Mouse (Mus musculus) neural tube, embryonic 12.5 days (tissue): ENCODE measurements at regions not wholly inside any gene's neighbourhood (a gene's known extent, or its start where the extent isn't known, plus 50 kb on each side); places are given as distances from the start of the nearest gene placed in this dataset.
A peak's percentile ranks its signal among the peaks of the same experiment; 100 is the strongest.

Experiments used
- ATAC-seq: fragments of 200-750 bp; cut with Nextera tagmentation; 2 replicates; pipeline ENCODE4 v1.8.0; 2017; ENCODE audit warnings: low read depth, mild to moderate bottlenecking, moderate TSS enrichment, moderate library complexity; ENCODE audit not compliant: low FRiP score
- H3K27ac ChIP-seq: fragments of 300-500 bp; sonication (generic); 2 replicates; pipeline ENCODE4 v1.5.1; 2016
- H3K27me3 ChIP-seq: fragments of 300-500 bp; sonication (generic); replicated peaks from 2 replicates; pipeline ENCODE4 v1.6.1; 2016; ENCODE audit warnings: mild to moderate bottlenecking
- H3K36me3 ChIP-seq: fragments of 300-500 bp; sonication (generic); 2 replicates; pipeline ENCODE4 v1.6.1; 2016; ENCODE audit warnings: mild to moderate bottlenecking
- H3K4me1 ChIP-seq: fragments of 300-500 bp; sonication (generic); 2 replicates; pipeline ENCODE4 v1.6.1; 2016
- H3K4me2 ChIP-seq: fragments of 300-500 bp; sonication (generic); replicated peaks from 2 replicates; pipeline ENCODE4 v1.6.1; 2016; ENCODE audit warnings: mild to moderate bottlenecking
- H3K4me3 ChIP-seq: fragments of 300-500 bp; sonication (generic); 2 replicates; pipeline ENCODE4 v1.5.1; 2016
- H3K9ac ChIP-seq: fragments of 300-500 bp; sonication (generic); 2 replicates; pipeline ENCODE4 v1.6.1; 2016; ENCODE audit warnings: mild to moderate bottlenecking
- H3K9me3 ChIP-seq: fragments of 300-500 bp; sonication (generic); 2 replicates; pipeline ENCODE4 v1.6.1; 2016; ENCODE audit warnings: mild to moderate bottlenecking
- WGBS: fragments of 180-500 bp; shearing (Covaris S2); methylation state at CpG from one replicate; pipeline ENCODE4 v1.1.7; 2016; 5-methylcytosine and 5-hydroxymethylcytosine counted together

DNA sequence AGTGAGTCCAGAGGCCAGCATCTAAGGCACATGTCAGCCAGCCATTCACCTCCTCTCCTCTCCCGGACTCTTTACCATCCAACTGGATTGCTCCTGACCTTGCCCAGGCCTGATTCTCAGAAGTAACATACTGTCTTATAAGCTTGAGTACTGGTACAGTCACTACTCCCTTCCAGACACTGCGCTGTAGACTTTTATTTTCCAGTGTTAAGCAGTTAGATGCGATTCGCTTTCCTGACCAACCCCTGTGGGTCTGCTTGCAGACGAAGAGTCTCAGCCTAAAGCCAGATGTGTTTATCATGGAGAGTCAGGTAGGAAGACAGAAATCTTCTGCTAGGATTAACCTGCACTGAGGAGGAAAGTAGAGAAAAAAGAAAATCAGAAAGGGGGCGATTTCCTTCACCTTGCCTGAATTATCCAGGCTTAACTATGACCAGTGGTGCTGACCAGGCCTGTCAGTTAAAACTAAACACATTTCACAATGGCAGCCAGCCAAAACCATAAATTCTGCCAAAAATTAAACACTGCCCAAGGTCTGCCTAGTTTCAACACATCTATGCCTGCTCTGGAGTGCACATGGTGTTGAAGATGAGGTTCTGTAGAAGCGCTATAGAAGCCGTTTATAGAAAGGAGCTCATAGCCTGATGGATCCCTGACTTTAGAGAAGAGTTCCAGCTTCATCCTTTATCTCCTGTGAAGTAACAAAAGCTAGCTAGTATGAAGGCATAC lies 199.5 kb upstream of the Mctp2 start:
- no peaks in the 10 kb centered on the region for H3K36me3 ChIP-seq
- no peak overlapping the region for H3K9ac ChIP-seq
- no peak overlapping the region for H3K4me2 ChIP-seq
- H3K4me3 ChIP-seq = no peak overlapping the region
- no peak overlapping the region for H3K27ac ChIP-seq
- no peaks in the 10 kb centered on the region for H3K27me3 ChIP-seq
- ATAC-seq = no peak
- H3K9me3 ChIP-seq = no peaks in the 10 kb centered on the region
- WGBS = 84% methylated on average over 8 of the region's 8 CpGs
- H3K4me1 ChIP-seq = no peaks in the 10 kb centered on the region

DNA sequence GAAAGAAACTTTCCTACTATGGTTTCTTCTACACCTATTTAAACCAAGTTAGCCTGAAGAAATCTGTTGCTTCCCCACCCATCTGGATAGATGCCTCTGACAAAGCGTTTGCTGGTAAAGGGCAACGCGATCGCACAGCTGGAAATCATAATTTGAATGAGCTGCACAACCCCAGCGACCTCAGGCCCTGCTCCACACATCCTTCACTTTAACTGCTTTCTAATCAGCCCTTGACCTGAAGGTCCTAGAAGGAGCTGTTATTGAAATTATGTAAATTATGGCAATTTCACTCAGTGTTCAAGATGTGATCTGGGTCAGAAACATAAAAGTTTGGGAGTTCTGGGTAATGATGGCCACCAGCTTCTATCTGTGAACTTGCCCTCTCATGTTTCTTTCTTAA lies 201.5 kb upstream of the Mctp2 start:
- WGBS = 31% methylated on average over 5 of the region's 5 CpGs
- no peak for ATAC-seq
- Histone ChIP-seq H3K9me3 (no peaks in the 10 kb centered on the region), H3K9ac (no peak overlapping the region), H3K27me3 (no peaks in the 10 kb centered on the region), H3K27ac (no peak overlapping the region), H3K36me3 (no peaks in the 10 kb centered on the region), H3K4me3 (no peak overlapping the region), H3K4me2 (no peak overlapping the region), H3K4me1 (no peaks in the 10 kb centered on the region)

DNA sequence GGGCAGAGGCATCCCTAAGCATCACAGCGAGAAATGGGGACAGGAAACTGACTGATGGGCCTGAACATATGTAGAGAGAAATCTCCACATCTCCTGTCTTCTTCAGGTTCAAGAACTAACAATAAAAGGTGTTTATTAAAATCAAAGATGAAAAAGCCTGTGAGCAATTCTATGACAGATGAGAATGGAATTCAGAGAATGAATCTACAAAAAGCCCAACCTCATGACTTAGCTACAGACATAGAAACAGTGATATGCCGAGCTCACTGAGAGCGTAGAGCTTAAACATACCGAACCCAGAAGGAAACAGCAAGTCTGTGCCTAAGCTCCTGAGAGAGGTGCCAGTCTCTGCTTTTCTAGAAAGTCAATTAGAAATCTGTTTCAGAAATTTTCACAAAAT lies 203.7 kb upstream of the Mctp2 start:
- Histone ChIP-seq H3K4me2 (no peak overlapping the region), H3K9ac (no peak overlapping the region), H3K36me3 (no peaks in the 10 kb centered on the region), H3K27me3 (no peaks in the 10 kb centered on the region), H3K9me3 (no peaks in the 10 kb centered on the region), H3K4me1 (no peaks in the 10 kb centered on the region), H3K27ac (no peak overlapping the region), H3K4me3 (no peak overlapping the region)
- 96% methylated on average over 4 of the region's 4 CpGs for WGBS
- no peak for ATAC-seq

DNA sequence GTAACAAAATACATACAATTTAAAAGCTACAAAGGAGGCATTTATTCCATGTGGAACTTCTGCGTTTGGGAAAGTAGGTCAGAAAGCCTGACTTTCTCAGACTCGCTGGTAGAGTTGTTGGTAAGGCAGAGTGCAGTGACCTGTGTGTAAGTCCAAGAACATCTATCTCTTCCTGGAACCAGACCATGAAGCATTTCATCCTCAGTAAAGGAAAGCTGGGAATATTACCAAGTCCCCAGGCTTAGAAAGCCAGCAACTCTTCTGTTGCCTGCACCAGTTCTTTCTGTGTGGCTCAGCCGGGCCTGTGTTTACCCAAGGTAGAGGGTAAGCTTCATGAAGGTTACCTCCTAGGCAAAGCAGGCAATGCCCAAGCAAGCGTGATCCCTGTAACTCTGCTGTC lies 207.0 kb upstream of the Mctp2 start:
- H3K4me3 ChIP-seq = no peak overlapping the region
- no peak overlapping the region for H3K27ac ChIP-seq
- H3K36me3 ChIP-seq = no peaks in the 10 kb centered on the region
- no peaks in the 10 kb centered on the region for H3K27me3 ChIP-seq
- no peaks in the 10 kb centered on the region for H3K4me1 ChIP-seq
- 88% methylated on average over 4 of the region's 4 CpGs for WGBS
- no peak overlapping the region for H3K4me2 ChIP-seq
- no peak overlapping the region for H3K9ac ChIP-seq
- no peak for ATAC-seq
- H3K9me3 ChIP-seq = no peaks in the 10 kb centered on the region

DNA sequence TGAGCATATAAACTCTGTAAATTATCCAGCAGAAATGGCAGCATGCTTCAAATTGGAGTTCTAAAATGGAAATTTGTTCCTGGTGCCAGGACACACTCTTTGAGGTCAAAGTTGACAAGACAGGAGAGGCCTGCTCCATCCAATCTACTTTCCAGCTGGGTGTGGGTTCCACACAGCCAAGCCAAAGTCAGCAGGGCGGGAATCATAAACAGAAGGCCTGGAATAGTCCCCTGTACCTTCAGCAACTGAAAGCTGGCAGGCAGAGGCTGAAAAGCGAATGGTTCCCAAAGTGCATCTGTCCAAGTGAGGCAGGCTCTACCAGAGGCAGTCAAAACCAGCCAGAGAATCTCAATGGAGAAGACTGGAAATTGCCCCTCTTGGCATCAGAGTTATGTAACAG lies 208.4 kb upstream of the Mctp2 start:
- Histone ChIP-seq H3K36me3 (no peaks in the 10 kb centered on the region), H3K9me3 (no peaks in the 10 kb centered on the region), H3K27me3 (no peaks in the 10 kb centered on the region), H3K4me2 (no peak overlapping the region), H3K27ac (no peak overlapping the region), H3K9ac (no peak overlapping the region), H3K4me3 (no peak overlapping the region), H3K4me1 (no peaks in the 10 kb centered on the region)
- no peak for ATAC-seq
- WGBS = 78% methylated on average over 2 of the region's 2 CpGs

DNA sequence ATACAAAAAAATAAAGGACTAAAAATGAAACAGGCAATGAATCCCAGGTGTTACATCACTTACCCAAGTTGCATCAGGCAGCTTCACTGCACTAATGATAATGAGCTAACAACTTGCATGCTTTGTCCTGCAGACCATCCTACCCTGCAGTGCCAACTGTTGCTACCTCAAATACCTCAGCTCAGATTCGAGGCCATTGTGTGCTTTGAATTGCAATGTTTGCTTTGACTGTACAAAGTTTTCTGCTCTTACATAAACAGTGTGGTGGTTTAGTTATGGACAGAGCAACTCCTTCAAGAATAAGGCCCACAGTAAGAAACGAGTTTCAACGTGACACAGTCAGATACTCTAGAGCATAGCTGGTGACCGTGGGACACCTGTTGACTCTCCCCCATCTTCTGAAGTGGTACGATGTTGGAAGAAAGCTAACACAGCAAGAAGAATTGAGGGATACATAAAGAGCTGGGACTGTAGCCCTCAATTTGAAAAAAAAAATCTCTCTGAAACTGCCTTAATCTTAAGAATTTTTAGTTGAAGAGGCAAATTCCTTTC lies 212.1 kb upstream of the Mctp2 start:
- H3K36me3 ChIP-seq = no peaks in the 10 kb centered on the region

DNA sequence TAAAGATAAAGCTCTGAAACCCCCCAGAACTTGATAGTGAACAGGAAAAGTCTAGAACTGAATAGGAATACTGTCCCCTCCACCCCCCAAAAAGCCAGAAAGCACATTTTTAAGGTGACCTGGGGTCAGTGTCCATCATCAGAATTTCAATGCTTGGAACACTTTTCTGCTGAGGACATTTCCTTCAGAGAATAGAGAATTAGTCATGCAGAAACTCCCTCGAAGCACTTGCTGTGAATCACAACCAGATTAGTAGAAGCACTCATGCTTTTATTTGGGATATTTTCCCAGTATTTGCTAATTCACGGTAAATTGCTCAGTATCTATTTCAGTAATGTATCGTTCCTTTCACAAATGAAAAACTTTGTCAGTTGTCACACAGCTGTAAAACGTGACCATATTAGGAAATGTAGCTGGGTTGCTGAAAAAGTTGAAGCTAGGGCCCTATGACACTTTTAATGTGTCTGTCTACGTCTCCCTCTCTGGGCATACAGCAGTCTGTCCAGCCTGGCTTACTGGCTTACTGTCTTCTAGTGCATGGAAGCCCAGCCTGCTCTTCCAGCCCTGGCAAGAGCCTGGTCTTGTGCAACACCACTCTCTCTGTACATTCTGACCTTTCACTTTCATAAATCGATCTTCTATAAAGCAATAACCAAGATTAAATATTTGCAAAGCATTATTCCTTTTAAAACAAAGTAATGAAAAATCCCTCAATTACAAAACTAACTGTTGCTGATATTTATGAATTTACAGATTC lies 213.1 kb upstream of the Mctp2 start:
- Histone ChIP-seq H3K36me3 (no peaks in the 10 kb centered on the region), H3K9ac (no peak overlapping the region), H3K9me3 (no peaks in the 10 kb centered on the region), H3K4me2 (no peak overlapping the region), H3K4me1 (no peaks in the 10 kb centered on the region), H3K27ac (no peak overlapping the region), H3K4me3 (no peak overlapping the region), H3K27me3 (no peaks in the 10 kb centered on the region)
- no peak for ATAC-seq
- 44% methylated on average over 6 of the region's 6 CpGs for WGBS

More for the DNA sequence above, 212.1 kb upstream of the Mctp2 start:
- Histone ChIP-seq H3K9me3 (no peaks in the 10 kb centered on the region), H3K27ac (no peak overlapping the region), H3K9ac (no peak overlapping the region), H3K27me3 (no peaks in the 10 kb centered on the region), H3K4me3 (no peak overlapping the region), H3K4me1 (no peaks in the 10 kb centered on the region), H3K4me2 (no peak overlapping the region)
- WGBS = 59% methylated on average over 5 of the region's 5 CpGs
- no peak for ATAC-seq

DNA sequence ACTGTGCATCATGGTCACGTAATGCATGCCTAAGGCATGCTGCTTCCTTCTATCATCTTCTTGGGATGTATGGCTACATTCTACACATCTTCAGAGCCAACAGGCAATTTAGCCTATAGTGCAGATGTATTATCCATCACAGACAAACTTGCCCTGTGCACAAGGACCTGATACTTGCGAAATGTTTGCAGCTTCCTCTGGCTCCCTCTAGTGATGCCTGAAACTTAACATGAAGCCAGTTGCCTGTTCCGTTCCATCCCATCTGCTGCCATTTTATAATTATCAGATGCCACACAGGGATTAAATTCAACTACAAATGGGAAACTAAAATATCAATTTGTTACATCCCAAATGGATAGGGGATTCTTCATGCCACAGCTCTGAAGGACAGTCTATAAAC lies 222.5 kb upstream of the Mctp2 start:
- Histone ChIP-seq H3K4me2 (no peak overlapping the region), H3K4me3 (no peak overlapping the region), H3K9me3 (no peaks in the 10 kb centered on the region), H3K27ac (no peak overlapping the region), H3K9ac (no peak overlapping the region), H3K4me1 (no peaks in the 10 kb centered on the region), H3K36me3 (no peaks in the 10 kb centered on the region), H3K27me3 (no peaks in the 10 kb centered on the region)
- whole genome bisulfite sequencing = 85% methylated on average over 3 of the region's 3 CpGs
- no peak for ATAC-seq

DNA sequence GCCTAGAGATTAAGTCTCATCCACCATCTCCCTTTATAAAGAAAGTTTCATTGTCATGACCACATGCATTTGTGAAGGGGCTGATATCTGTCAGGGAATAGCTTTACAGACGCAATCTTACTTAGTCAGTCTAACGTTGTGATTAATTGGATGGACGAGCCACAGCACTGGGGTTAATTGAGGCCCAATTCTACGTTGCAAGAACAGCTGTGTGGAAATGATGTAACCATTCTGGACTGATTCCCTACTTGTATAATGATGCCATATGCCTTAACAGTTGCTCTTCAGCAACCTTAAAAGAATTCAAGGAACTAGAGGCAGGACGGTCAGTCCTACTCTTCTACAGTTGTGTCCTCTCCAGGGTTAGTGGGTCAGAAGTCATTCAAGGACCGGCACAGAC lies 231.9 kb upstream of the Mctp2 start:
- H3K4me1 ChIP-seq = peaks cover 21% of the 10 kb centered on the region
- no peaks in the 10 kb centered on the region for H3K27me3 ChIP-seq
- H3K9me3 ChIP-seq = no peaks in the 10 kb centered on the region
- H3K9ac ChIP-seq = no peak overlapping the region
- no peak overlapping the region for H3K4me3 ChIP-seq
- H3K27ac ChIP-seq = no peak overlapping the region
- H3K36me3 ChIP-seq = no peaks in the 10 kb centered on the region
- H3K4me2 ChIP-seq = no peak overlapping the region
- WGBS = 75% methylated on average over 6 of the region's 6 CpGs
- ATAC-seq = no peak

DNA sequence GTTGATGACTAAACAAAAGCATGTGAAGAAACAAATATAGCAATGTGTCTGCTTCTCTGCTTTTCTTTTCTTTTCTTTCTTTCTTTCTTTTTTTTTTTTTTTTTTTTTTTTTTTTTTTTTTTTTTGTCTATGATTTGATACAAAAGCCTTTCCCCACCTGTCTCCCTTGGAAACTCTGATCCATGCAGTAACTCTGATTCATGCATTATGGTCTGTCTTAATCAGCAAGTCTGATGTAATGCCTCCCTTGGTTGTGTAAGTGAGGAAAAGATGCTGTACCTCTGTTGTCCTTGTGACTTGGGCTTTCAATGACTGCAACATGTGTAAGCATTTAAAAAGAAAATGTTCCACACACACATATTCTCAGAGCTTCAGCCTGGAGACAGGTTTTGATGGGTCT lies 233.5 kb upstream of the Mctp2 start:
- Histone ChIP-seq H3K36me3 (no peaks in the 10 kb centered on the region), H3K4me2 (no peak overlapping the region), H3K9ac (no peak overlapping the region), H3K4me3 (no peak overlapping the region), H3K27ac (no peak overlapping the region), H3K27me3 (no peaks in the 10 kb centered on the region), H3K4me1 (peaks cover 29% of the 10 kb centered on the region), H3K9me3 (no peaks in the 10 kb centered on the region)
- ATAC-seq = no peak

DNA sequence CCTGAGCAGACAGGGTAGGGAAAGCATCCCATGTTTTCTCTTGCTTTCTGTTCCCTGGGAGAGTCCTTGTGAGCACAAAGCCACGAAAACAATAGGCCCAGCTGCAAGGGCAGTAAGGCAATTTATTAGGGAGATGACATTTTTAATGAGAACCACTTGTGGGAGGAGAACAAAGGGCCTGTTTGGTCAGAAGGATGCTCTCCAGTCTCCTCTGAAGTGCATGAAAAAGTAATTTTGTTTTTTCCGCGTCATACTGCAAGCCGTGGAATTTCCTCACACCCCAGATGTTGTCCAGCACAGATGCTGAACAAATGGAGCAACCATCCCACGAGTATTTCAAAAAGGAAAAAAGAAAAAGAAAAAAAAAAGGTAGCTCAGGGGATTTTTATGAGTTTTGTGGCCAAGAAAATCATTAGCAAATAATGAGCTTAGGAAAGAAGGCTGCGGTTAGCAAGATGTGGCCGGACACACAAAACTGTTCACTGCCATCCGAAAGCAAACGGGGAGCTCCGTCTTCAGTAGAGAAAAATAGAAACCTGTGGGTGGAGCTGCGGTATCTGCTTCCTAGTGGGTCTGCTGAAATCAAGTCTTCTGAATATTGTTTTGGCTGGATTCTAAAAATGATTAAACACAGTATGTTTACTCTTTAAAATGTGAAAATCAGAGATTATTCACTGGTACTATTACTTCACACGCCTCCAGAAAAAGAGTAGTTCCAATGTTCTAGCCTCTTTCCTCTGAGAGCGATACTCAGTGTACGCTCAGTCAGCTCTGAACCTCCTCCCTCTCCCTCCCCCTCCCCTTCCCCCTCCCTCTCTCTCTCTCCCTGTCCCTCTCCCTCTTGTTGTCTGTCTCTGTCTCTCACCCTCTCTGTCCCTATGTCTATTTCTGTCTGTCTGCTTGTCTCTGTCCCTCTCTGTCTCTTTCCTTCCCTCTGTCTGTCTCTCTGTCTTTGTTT lies 235.4 kb upstream of the Mctp2 start:
- no peaks in the 10 kb centered on the region for H3K9me3 ChIP-seq
- peaks cover 29% of the 10 kb centered on the region for H3K4me1 ChIP-seq
- ATAC-seq = peak; percentile 79
- 6% methylated on average over 14 of the region's 14 CpGs for WGBS
- H3K9ac ChIP-seq = no peak overlapping the region
- H3K36me3 ChIP-seq = no peaks in the 10 kb centered on the region
- H3K4me2 ChIP-seq = peak overlapping the region; percentile 38
- no peak overlapping the region for H3K27ac ChIP-seq
- no peak overlapping the region for H3K4me3 ChIP-seq
- H3K27me3 ChIP-seq = no peaks in the 10 kb centered on the region

DNA sequence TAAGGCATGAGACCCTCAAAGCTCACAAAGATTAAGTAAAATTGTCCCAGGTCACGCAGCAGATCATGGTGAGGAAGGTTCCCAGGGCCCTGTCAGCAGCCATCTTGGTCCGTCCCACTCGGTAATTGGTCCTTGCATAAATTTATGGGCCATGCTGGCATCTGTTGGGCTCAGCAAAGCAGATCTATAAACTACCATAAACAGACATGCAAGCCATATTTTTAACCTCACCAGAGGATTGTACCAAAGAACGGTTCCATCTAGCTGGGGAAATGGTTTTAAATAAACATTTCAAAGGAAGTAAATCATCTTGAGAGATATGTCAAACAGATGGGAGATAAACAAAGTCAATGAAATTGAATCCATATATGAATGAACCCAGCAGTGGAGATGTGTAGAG lies 237.1 kb upstream of the Mctp2 start:
- peaks cover 29% of the 10 kb centered on the region for H3K4me1 ChIP-seq
- H3K4me2 ChIP-seq = no peak overlapping the region
- H3K4me3 ChIP-seq = no peak overlapping the region
- H3K9ac ChIP-seq = no peak overlapping the region
- H3K9me3 ChIP-seq = peaks cover 9% of the 10 kb centered on the region
- ATAC-seq = no peak
- H3K27me3 ChIP-seq = no peaks in the 10 kb centered on the region
- H3K27ac ChIP-seq = no peak overlapping the region
- WGBS = 75% methylated on average over 4 of the region's 4 CpGs
- no peaks in the 10 kb centered on the region for H3K36me3 ChIP-seq
